Mouse (Mus musculus) brain, embryonic 14.5 days (tissue): ENCODE results near the gene H2afv.

Experiments
- CTCF ChIP-seq: fragments of 200-500 bp; IDR thresholded peaks from 2 replicates; pipeline ENCODE4 v1.5.1; 2012; ENCODE audit warnings: inconsistent platforms, mild to moderate bottlenecking, moderate library complexity, borderline replicate concordance; ENCODE audit not compliant: insufficient read depth, insufficient read length; ENCODE audit errors: extremely low read depth
- POLR2A ChIP-seq: fragments of 200-500 bp; IDR thresholded peaks from 2 replicates; pipeline ENCODE4 v1.6.1; 2012; ENCODE audit warnings: mild to moderate bottlenecking, inconsistent platforms, borderline replicate concordance; ENCODE audit not compliant: poor library complexity, insufficient read depth, insufficient read length, severe bottlenecking; ENCODE audit errors: extremely low read depth

DNA sequence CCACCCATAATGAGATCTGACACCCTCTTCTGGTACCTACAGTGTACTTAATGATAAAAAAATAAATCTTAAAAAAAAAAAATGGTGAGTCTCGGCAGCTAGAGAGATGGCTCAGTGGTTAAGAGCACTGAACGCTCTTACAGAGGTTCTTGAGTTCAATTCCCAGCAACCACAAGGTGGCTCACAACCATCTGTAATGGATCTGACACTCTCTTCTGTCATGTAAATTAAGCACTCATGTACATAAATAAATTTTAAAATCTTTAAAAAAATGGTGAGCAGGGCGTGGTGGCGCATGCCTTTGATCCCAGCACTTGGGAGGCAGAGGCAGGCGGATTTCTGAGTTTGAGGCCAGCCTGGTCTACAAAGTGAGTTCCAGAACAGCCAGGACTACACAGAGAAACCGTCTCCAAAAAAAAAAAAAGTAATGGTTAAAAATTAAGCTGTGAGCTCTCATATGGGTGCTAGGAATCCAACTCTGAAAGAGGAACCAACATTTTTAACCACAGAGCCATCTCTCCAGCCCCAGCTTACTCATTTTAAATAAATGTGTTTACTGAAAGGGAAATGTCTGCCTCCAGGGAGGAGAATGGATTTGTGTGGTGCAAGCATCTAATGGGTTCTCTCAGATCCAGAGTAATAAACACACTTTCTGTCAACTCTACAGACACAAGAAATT lies 19.1 kb upstream of the H2afv start:
- TF ChIP-seq POLR2A (no peak), CTCF (no peak)
